8 mouse cellular contexts compared by ENCODE assay signal in the genomic region with DNA sequence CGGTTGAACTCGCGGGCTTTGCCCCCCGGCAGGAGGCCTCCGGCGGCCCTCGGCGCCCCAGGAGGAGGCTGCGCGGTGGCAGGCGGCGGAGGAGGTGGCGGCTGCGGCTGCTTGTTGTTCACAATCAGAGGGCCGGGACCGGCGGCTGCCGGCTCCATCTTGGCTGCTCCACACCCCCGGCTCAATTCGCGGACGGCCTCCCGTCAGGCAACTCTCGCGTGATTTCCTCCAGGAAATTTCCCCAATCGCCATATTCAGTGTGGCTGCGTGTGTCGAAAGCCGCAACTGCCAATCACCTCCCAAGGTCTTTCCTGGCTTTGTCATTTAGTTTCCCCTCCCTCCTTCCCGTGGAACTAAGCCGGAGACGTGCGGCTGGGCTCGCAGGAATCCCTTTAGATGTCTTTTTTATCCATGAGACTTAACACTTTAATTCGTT. TPM values are rescaled to one million over a fixed set of nuclear protein-coding genes. Genes with fewer than 3 reads are reported as not detected.
DNase-seq lines count a peak whose midpoint lies in the region; ATAC-seq and TF ChIP-seq lines count a peak whose summit lies in the region.

Gene Strip1, minus strand, starts transcription at position 172 of the 436 bp plus-strand sequence.

- H3K36me3 ChIP-seq in E14TG2a.4 (ENCODE audit: insufficient read depth, low read length): peaks cover 32% of the 10 kb centered on the region
- H3K36me3 ChIP-seq in forebrain, embryonic 12.5 days (replicated peaks): peaks cover 26% of the 10 kb centered on the region
- H3K36me3 ChIP-seq in heart, postnatal 0 days (replicated peaks; ENCODE audit: control insufficient read depth, insufficient read depth, low read length): peaks cover 21% of the 10 kb centered on the region
- peaks cover 3% of the 10 kb centered on the region; the same call in 1 of the 2 replicates for H3K36me3 ChIP-seq in liver, embryonic 16.5 days (ENCODE audit: control insufficient read depth, insufficient read depth)
- H3K36me3 ChIP-seq in neural tube, embryonic 13.5 days: peaks cover 30% of the 10 kb centered on the region
- H3K36me3 ChIP-seq in testis, adult 2 months (ENCODE audit: control insufficient read depth, insufficient read depth, low read length): no peaks in the 10 kb centered on the region; the same call in 1 of the 2 replicates

- H3K4me1 ChIP-seq in E14TG2a.4 (replicated peaks; ENCODE audit: low read depth, low read length): peaks cover 18% of the 10 kb centered on the region
- peaks cover 26% of the 10 kb centered on the region for H3K4me1 ChIP-seq in forebrain, embryonic 12.5 days
- H3K4me1 ChIP-seq in heart, postnatal 0 days (ENCODE audit: control insufficient read depth, insufficient read depth): 0 out of 2 replicates have a peak, but pooled peaks cover 10% of the 10 kb centered on the region
- H3K4me1 ChIP-seq in liver, embryonic 16.5 days (ENCODE audit: control insufficient read depth, low read depth, low read length): peaks cover 3% of the 10 kb centered on the region; the same call in 1 of the 2 replicates
- peaks cover 32% of the 10 kb centered on the region for H3K4me1 ChIP-seq in neural tube, embryonic 13.5 days (replicated peaks)
- H3K4me1 ChIP-seq in testis, adult 2 months (ENCODE audit: control insufficient read depth, insufficient read depth, low read length): peaks cover 3% of the 10 kb centered on the region

- peak; percentile 92 for DNase-seq in c-Kit-positive CD71-positive TER-119-positive erythroid progenitor cells, embryonic 14.5 days (ENCODE audit: low spot score)
- DNase-seq in heart, postnatal 0 days (ENCODE audit: low spot score): peak; percentile 97
- DNase-seq in kidney, postnatal 4 days: peak; percentile 93 to 96

- TF ChIP-seq EP300 in heart, postnatal 0 days (IDR thresholded peaks at IDR 0.05; ENCODE audit: low read depth): peak; percentile 82

- peak within 1 kb of the TSS; percentile 100 for H3K4me3 ChIP-seq in E14TG2a.4 (replicated peaks; ENCODE audit: low read length)
- H3K4me3 ChIP-seq in forebrain, embryonic 12.5 days (replicated peaks): peak within 1 kb of the TSS; percentile 93
- peak within 1 kb of the TSS; percentile 100 for H3K4me3 ChIP-seq in heart, postnatal 0 days (ENCODE audit: low read depth, low read length)
- peak within 1 kb of the TSS; percentile 90 for H3K4me3 ChIP-seq in liver, embryonic 16.5 days (ENCODE audit: low read depth, low read length)
- H3K4me3 ChIP-seq in neural tube, embryonic 13.5 days: peak within 1 kb of the TSS; percentile 99
- H3K4me3 ChIP-seq in testis, adult 2 months (ENCODE audit: control insufficient read depth, low read depth, low read length): peak within 1 kb of the TSS; percentile 86

- H3K9me3 ChIP-seq in E14TG2a.4 (ENCODE audit: low read length): no peaks in the 10 kb centered on the region
- no peaks in the 10 kb centered on the region for H3K9me3 ChIP-seq in forebrain, embryonic 12.5 days
- no peaks in the 10 kb centered on the region for H3K9me3 ChIP-seq in heart, postnatal 0 days (replicated peaks; ENCODE audit: control insufficient read depth, low read length)
- H3K9me3 ChIP-seq in liver, embryonic 16.5 days (replicated peaks; ENCODE audit: control insufficient read depth, low read length): no peaks in the 10 kb centered on the region
- no peaks in the 10 kb centered on the region for H3K9me3 ChIP-seq in neural tube, embryonic 13.5 days

- peak within 1 kb of the TSS; percentile 67 for H3K4me2 ChIP-seq in forebrain, embryonic 12.5 days
- peak within 1 kb of the TSS; percentile 92 for H3K4me2 ChIP-seq in heart, postnatal 0 days (ENCODE audit: low read depth, low read length)
- peak within 1 kb of the TSS; percentile 88 for H3K4me2 ChIP-seq in liver, embryonic 16.5 days (ENCODE audit: low read depth, low read length)
- peak within 1 kb of the TSS; percentile 77 for H3K4me2 ChIP-seq in neural tube, embryonic 13.5 days

- peak within 1 kb of the TSS; percentile 97 for H3K9ac ChIP-seq in forebrain, embryonic 12.5 days
- H3K9ac ChIP-seq in heart, postnatal 0 days (replicated peaks; ENCODE audit: low read depth, low read length): peak within 1 kb of the TSS; percentile 98
- peak within 1 kb of the TSS; percentile 94 for H3K9ac ChIP-seq in liver, embryonic 16.5 days (ENCODE audit: low read depth, low read length)
- H3K9ac ChIP-seq in neural tube, embryonic 13.5 days: peak within 1 kb of the TSS; percentile 99

- under 1% methylated on average over 35 of the region's 35 CpGs for WGBS in forebrain, embryonic 12.5 days
- WGBS in heart, postnatal 0 days: 0% methylated on average over 35 of the region's 35 CpGs
- under 1% methylated on average over 35 of the region's 35 CpGs for WGBS in liver, embryonic 16.5 days (ENCODE audit: insufficient replicate concordance)
- WGBS in neural tube, embryonic 13.5 days: under 1% methylated on average over 35 of the region's 35 CpGs

- no peaks in the 10 kb centered on the region for H3K27me3 ChIP-seq in E14TG2a.4 (ENCODE audit: insufficient read depth, low read length)
- H3K27me3 ChIP-seq in forebrain, embryonic 12.5 days: no peaks in the 10 kb centered on the region
- no peaks in the 10 kb centered on the region for H3K27me3 ChIP-seq in heart, postnatal 0 days (ENCODE audit: control insufficient read depth, insufficient read depth, low read length)
- H3K27me3 ChIP-seq in liver, embryonic 16.5 days (ENCODE audit: control insufficient read depth, insufficient read depth, low read depth, low read length): no peaks in the 10 kb centered on the region
- no peaks in the 10 kb centered on the region for H3K27me3 ChIP-seq in neural tube, embryonic 13.5 days
- no peaks in the 10 kb centered on the region for H3K27me3 ChIP-seq in testis, adult 2 months (ENCODE audit: control insufficient read depth, insufficient read depth, low read length)

- no peak for TF ChIP-seq CTCF in E14TG2a.4 (conservative IDR thresholded peaks at IDR 0.05; ENCODE audit: low read length)
- TF ChIP-seq CTCF in heart, postnatal 0 days (IDR thresholded peaks at IDR 0.05; ENCODE audit: low read depth): no peak
- TF ChIP-seq CTCF in testis, adult 2 months (IDR thresholded peaks at IDR 0.05; ENCODE audit: control insufficient read depth, insufficient read depth, insufficient replicate concordance, low read depth, low read length): no peak

- peak; percentile 98 for ATAC-seq in forebrain, embryonic 12.5 days (ENCODE audit: low FRiP score)
- ATAC-seq in heart, postnatal 0 days (ENCODE audit: insufficient read depth, low read depth): peak; percentile 97
- peak; percentile 96 for ATAC-seq in liver, embryonic 16.5 days (ENCODE audit: low read depth)
- ATAC-seq in neural tube, embryonic 13.5 days (ENCODE audit: low read depth): peak; percentile 98

- peak within 1 kb of the TSS; percentile 97 for H3K27ac ChIP-seq in forebrain, embryonic 12.5 days
- H3K27ac ChIP-seq in heart, postnatal 0 days (ENCODE audit: low read depth): peak within 1 kb of the TSS; percentile 97
- H3K27ac ChIP-seq in liver, embryonic 16.5 days (ENCODE audit: low read length): peak within 1 kb of the TSS; percentile 70
- peak within 1 kb of the TSS; percentile 99 for H3K27ac ChIP-seq in neural tube, embryonic 13.5 days (replicated peaks)
- peak within 1 kb of the TSS; percentile 76 for H3K27ac ChIP-seq in testis, adult 2 months (ENCODE audit: control insufficient read depth, insufficient read depth, low read depth, low read length)

- TF ChIP-seq POLR2A in testis, adult 2 months (IDR thresholded peaks at IDR 0.05; ENCODE audit: control insufficient read depth, low read depth, low read length): peak; percentile 83

RNA-seq across cellular contexts. Expression of gene Strip1, which starts in this region (rescaled TPM):
- polyA plus RNA-seq in forebrain, embryonic 12.5 days (2016; fragmentation: Nextera tagmentation; extraction: Ambion mirVana): 115 and 120 TPM in 2 replicates
- 35.7 and 49.2 TPM in 2 replicates for total RNA-seq in heart, postnatal 0 days (2014; rRNA removed; ENCODE audit: low replicate concordance)
- polyA plus RNA-seq in heart, postnatal 0 days (2015; fragmentation: Nextera tagmentation; extraction: Ambion mirVana): 23.5 and 24.0 TPM in 2 replicates
- polyA plus RNA-seq in liver, embryonic 16.5 days (2015; fragmentation: Nextera tagmentation; extraction: Ambion mirVana): 8.6 and 8.7 TPM in 2 replicates
- polyA plus RNA-seq in neural tube, embryonic 13.5 days (2015; fragmentation: Nextera tagmentation; extraction: Ambion mirVana): 128 and 133 TPM in 2 replicates
- 19.2 and 21.2 TPM in 2 replicates for polyA plus RNA-seq in testis, adult 2 months (2012; rRNA removed)

Comparison
In these comparisons a context has a peak if more than half of its experiments do, and no peak if none do; other contexts are left out.
1. Peak in every context shown above with its lines: DNase-seq, ATAC-seq, H3K4me3 ChIP-seq and H3K27ac ChIP-seq.